Mouse (Mus musculus) liver, postnatal 0 days (tissue): ENCODE measurements at regions not wholly inside any gene's neighbourhood (a gene's known extent, or its start where the extent isn't known, plus 50 kb on each side); places are given as distances from the start of the nearest gene placed in this dataset.

Experiments
- CTCF ChIP-seq: sonication (generic); IDR thresholded peaks from 2 replicates; pipeline ENCODE4 v1.5.1; 2016; ENCODE audit warnings: antibody characterized with exemption, low read depth
- EP300 ChIP-seq: IDR thresholded peaks from 2 replicates; pipeline ENCODE4 v1.6.1; 2016; ENCODE audit warnings: antibody characterized with exemption, low read depth, mild to moderate bottlenecking

- TF ChIP-seq CTCF = no peak
- TF ChIP-seq EP300 = no peak
Observed at GRCm38 (mm10) chr3:101522246-101522920, 82.1 kb downstream of the Atp1a1 start.
